Mouse (Mus musculus) monocyte, adult 5-6 weeks (primary cell): Measurements from ENCODE around the gene Slc25a44. TPM values are rescaled to one million over a fixed set of nuclear protein-coding genes. Genes with fewer than 3 reads are reported as not detected.
"Not testable (repeated sequence)": the region's sequence is repeated elsewhere in the genome, so short reads cannot be mapped to it uniquely, and the experiment has no call there.

ENCODE experiments used
- ATAC-seq: fragments of 153-309, 156-312 bp; replicated peaks from 2 replicates; pipeline ENCODE4 v1.8.0; 2017; ENCODE audit warnings: mild to moderate bottlenecking; ENCODE audit not compliant: low TSS enrichment, insufficient number of reproducible peaks, severe bottlenecking, poor library complexity, low FRiP score
- total RNA-seq: library from RNA; stranded (forward); fragments of 200-1000, 200-491, 200-594 nt; gene quantifications from 3 replicates; pipeline ENCODE4 v1.2.3, GENCODE M21; 2017

Gene Slc25a44
- total RNA-seq, 1 experiment from 2014 or later = 11.4 TPM

DNA sequence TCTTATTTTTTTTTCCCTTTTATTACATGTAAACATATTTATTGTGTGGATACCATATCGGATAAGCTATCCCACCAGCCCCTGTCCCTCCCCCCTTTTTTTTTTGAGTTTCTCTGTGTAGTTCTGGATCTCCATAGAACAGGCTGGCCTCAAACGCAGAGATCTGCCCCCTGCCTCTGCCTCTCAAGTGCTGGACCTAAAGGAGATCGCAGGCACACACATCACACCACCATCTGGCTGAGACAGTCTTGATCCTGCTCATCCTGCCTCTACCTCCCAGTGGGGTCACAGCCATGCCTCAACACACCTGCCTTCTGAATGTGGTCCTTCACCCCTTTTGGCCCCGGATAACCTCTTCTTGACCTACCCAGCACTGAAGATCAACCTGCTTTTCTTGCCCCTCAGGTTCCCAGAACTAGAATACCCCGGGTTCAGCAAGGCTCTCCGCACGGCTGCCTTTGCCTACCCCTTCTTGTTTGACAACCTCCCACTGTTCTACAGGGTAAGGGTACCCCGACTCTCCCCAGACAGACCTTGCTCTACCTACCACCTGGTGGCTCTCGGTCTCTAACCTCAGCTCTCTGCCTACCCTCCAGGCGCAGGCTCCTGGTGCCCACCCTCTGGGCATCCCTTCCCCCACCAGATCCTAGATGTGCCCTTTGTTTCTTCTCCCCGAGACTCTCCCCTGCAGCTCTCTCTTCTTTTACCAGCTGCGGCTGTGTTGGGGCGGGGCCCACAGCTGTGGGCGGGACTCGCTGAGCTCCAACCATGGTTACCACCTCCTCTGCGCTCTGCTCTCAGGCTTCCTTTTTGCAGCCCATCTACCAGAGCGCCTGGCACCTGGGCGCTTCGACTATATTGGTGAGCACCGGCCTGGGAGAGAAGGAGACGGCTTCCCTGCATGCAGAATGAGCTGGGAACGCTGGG lies 43.3 kb downstream of the Slc25a44 start:
- peak; percentile 57; the same call in 1 of the 2 replicates for ATAC-seq

GRCm38 (mm10) chr3:88378599-88378998 lies 46.3 kb downstream of the Slc25a44 start, which contains the start of gene Bglap2:
Gene Bglap2 (minus strand): TSS chr3:88378699.
- not testable (repeated sequence) for ATAC-seq

DNA sequence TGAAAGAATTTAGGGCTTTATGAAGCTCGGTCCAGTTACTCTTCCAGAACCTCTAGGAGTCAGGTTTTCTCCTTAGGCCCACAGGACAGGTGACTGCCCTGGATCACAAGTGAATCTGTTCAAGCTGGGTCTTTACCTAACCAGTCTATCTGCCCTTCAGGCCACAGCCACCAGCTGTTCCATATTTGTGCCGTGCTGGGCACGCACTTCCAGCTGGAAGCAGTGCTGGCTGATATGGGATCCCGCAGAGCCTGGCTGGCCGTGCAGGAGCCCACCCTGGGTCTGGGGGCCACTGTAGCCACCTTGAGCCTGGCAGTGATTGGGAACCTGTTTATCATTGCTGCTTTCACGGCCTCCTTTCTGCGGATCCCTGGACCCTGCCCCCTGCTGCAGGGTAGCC lies 48.3 kb downstream of the Slc25a44 start:
- ATAC-seq = not testable (repeated sequence)

DNA sequence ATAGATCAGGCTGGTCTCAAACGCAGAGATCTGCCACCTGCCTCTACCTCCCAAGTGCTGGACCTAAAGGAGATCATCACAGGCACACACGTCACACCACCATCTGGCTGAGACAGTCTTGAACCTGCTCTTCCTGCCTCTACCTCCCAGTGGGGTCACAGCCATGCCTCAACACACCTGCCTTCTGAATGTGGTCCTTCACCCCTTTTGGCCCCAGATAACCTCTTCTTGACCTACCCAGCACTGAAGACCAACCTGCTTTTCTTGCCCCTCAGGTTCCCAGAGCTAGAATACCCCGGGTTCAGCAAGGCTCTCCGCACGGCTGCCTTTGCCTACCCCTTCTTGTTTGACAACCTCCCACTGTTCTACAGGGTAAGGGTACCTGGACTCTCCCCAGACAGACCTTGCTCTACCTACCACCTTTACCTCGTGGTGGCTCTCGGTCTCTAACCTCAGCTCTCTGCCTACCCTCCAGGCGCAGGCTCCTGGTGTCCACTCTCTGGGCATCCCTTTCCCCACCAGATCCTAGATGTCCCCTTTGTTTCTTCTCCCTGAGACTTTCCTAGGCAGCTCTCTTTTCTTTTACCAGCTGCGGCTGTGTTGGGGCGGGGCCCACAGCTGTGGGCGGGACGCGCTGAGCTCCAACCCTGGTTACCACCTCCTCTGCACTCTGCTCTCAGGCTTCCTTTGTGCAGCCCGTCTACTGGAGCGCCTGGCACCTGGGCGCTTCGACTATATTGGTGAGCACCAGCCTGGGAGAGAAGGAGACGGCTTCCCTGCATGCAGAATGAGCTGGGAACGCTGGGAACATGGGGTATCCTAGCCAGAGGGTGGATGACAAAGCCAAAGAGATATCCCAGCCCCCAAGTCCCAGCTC lies 49.0 kb downstream of the Slc25a44 start:
- ATAC-seq = 0 out of 2 replicates have a peak, but pooled peaks have one; percentile 23

- ATAC-seq = not testable (repeated sequence)
Observed at GRCm38 (mm10) chr3:88372643-88373042, 52.3 kb downstream of the Slc25a44 start, which contains the start of gene Bglap3. Gene Bglap3 (minus strand): TSS chr3:88372743.

GRCm38 (mm10) chr3:88368511-88368910 lies 56.4 kb downstream of the Slc25a44 start:
- not testable (repeated sequence) for ATAC-seq

DNA sequence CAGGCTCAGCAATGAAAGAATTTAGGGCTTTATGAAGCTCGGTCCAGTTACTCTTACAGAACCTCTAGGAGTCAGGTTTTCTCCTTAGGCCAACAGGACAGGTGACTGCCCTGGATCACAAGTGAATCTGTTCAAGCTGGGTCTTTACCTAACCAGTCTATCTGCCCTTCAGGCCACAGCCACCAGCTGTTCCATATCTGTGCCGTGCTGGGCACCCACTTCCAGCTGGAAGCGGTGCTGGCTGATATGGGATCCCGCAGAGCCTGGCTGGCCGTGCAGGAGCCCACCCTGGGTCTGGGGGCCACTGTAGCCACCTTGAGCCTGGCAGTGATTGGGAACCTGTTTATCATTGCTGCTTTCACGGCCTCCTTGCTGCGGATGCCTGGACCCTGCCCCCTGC lies 57.4 kb downstream of the Slc25a44 start:
- not testable (repeated sequence) for ATAC-seq

DNA sequence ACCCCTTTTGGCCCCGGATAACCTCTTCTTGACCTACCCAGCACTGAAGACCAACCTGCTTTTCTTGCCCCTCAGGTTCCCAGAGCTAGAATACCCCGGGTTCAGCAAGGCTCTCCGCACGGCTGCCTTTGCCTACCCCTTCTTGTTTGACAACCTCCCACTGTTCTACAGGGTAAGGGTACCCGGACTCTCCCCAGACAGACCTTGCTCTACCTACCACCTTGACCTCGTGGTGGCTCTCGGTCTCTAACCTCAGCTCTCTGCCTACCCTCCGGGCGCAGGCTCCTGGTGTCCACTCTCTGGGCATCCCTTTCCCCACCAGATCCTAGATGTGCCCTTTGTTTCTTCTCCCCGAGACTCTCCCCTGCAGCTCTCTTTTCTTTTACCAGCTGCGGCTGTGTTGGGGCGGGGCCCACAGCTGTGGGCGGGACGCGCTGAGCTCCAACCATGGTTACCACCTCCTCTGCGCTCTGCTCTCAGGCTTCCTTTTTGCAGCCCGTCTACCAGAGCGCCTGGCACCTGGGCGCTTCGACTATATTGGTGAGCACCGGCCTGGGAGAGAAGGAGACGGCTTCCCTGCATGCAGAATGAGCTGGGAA lies 58.0 kb downstream of the Slc25a44 start:
- ATAC-seq = 0 out of 2 replicates have a peak, but pooled peaks have one; percentile 31

GRCm38 (mm10) chr3:88365705-88366361 lies 59.1 kb downstream of the Slc25a44 start:
- ATAC-seq = no peak

DNA sequence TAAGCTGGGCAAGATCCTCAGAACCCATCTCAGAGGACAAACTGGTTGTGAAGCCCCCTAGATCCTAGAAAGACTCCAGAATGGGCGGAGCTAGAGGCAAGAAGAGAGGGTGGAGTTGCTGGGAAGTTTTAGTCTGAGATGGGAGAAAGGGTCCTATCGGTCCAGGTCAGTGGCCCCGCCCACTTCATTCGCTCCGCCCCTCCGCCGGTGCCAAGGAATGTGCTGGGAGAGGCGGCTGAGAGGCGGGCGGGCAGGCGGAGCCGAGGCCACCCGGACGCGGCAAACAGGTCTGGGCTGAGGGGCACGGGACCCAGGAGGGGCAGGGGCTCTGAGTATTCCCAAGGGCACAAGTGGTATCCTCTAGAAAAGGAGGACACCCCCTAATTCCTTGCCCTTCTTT lies 60.6 kb downstream of the Slc25a44 start, which contains the start of gene Paqr6:
Gene Paqr6, plus strand, starts transcription at position 248 of the 400 bp plus-strand sequence.
- no peak for ATAC-seq

GRCm38 (mm10) chr3:88363700-88364099 lies 61.2 kb downstream of the Slc25a44 start:
- no peak for ATAC-seq

DNA sequence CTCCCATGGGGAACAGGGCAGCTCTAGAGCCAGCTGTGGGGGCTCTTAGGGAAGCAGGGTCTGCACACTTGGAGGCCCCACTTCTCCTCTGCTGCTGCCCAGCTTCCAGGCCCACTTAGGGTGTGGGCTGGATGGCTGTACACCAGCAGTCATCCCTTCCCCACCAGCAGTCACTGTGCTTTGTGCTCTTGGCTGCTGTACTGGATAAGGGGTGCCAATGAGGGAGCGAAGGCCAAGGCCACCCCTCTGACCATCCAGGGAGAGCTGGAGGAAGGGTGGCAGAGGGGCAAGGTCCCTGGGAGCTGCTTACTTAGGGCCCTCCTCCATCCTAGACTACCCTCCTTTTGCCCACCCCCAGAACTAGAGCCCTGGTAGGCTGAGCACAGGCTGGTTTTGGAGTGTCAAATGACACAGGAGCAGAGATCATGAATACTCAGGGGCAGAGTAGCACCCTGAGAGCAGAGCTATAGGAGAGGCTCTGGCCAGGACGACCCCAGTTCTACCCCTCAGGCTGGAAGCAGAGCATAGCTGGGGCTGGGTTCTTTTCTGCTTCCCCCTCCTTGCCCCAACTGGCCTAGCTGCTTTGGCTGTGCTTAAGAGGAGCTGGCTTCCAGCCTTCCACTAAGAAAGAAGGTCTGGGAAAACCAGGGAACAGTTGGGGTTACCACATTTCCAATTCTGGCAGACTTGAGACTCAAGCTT lies 63.2 kb downstream of the Slc25a44 start:
- no peak for ATAC-seq

GRCm38 (mm10) chr3:88361096-88361495 lies 63.8 kb downstream of the Slc25a44 start:
- no peak for ATAC-seq

Other genes starting within 250 kb of the Slc25a44 start
- not detected in 3 replicates for gene Rhbg, start 170.4 kb downstream of the Slc25a44 start, total RNA-seq
- 0.43 TPM in 1 of 3 replicates, not detected in the others for gene Gm38392, start 137.9 kb downstream of the Slc25a44 start, total RNA-seq
- 5.1 TPM in 1 of 3 replicates, not detected in the others for gene Tsacc, start 128.1 kb downstream of the Slc25a44 start, total RNA-seq
- gene Cct3, start 128.0 kb downstream of the Slc25a44 start, total RNA-seq = 95.0 to 123 TPM (median 105 TPM) in 3 replicates
- 12.1 to 34.5 TPM (median 17.5 TPM) in 3 replicates for gene Glmp, start 100.1 kb downstream of the Slc25a44 start, total RNA-seq
- gene Tmem79, start 89.0 kb downstream of the Slc25a44 start, total RNA-seq = 0.49 to 1.8 TPM in 2 of 3 replicates, not detected in the other
- gene Smg5, start 88.9 kb downstream of the Slc25a44 start, total RNA-seq = 40.5 to 64.7 TPM (median 48.7 TPM) in 3 replicates
- 1.6 TPM in 1 of 3 replicates, not detected in the others for gene Paqr6, start 60.6 kb downstream of the Slc25a44 start, total RNA-seq
- gene Bglap3, start 52.4 kb downstream of the Slc25a44 start, total RNA-seq = not detected in 3 replicates
- gene Bglap2, start 46.4 kb downstream of the Slc25a44 start, total RNA-seq = not detected in 3 replicates
- gene Bglap, start 40.7 kb downstream of the Slc25a44 start, total RNA-seq = not detected in 3 replicates
- 14.2 to 29.8 TPM (median 14.4 TPM) in 3 replicates for gene Pmf1, start 14.8 kb downstream of the Slc25a44 start, total RNA-seq
- gene Sema4a, start 36.0 kb upstream of the Slc25a44 start, total RNA-seq = 41.3 to 161 TPM (median 62.1 TPM) in 3 replicates
- gene Lmna, start 84.8 kb upstream of the Slc25a44 start, total RNA-seq = 28.1 to 43.4 TPM (median 40.8 TPM) in 3 replicates
- gene Mex3a, start 107.3 kb upstream of the Slc25a44 start, total RNA-seq = 0.19 to 0.39 TPM in 2 of 3 replicates, not detected in the other
- 0.97 TPM in 1 of 3 replicates, not detected in the others for gene Rab25, start 123.2 kb upstream of the Slc25a44 start, total RNA-seq
- 61.5 to 63.7 TPM (median 63.2 TPM) in 3 replicates for gene Lamtor2, start 127.9 kb upstream of the Slc25a44 start, total RNA-seq
- gene Ubqln4, start 128.6 kb upstream of the Slc25a44 start, total RNA-seq = 14.7 to 25.7 TPM (median 19.6 TPM) in 3 replicates
- 23.2 to 70.0 TPM (median 35.5 TPM) in 3 replicates for gene Ssr2, start 150.7 kb upstream of the Slc25a44 start, total RNA-seq
- gene Arhgef2, start 180.8 kb upstream of the Slc25a44 start, total RNA-seq = 88.9 to 183 TPM (median 90.0 TPM) in 3 replicates
- not detected in 3 replicates for gene Rxfp4, start 228.0 kb upstream of the Slc25a44 start, total RNA-seq